ENCODE assay signal across 31 mouse cellular contexts in genomic region chr5:129211385-129212031, GRCm38 (mm10).
DNase-seq lines count a peak whose midpoint lies in the region; ATAC-seq and TF ChIP-seq lines count a peak whose summit lies in the region.
"Had no signal": no experiment of that assay in that cellular context is flagged by ENCODE, and none has a peak within 500 bp of the region (broad histone marks: within the 10 kb centered on the region; RNA-seq: fewer than 3 reads in every experiment).

No protein-coding gene starts in this region.

- no peak for TF ChIP-seq POLR2A in brain, embryonic 14.5 days (IDR thresholded peaks at IDR 0.05; ENCODE audit: borderline replicate concordance, extremely low read depth, insufficient read depth, insufficient read length, poor library complexity, severe bottlenecking)
- TF ChIP-seq POLR2A in cerebellum, adult 2 months (IDR thresholded peaks at IDR 0.05; ENCODE audit: borderline replicate concordance, insufficient read depth, low read length) = no peak

- no peak overlapping the region for H3K4me2 ChIP-seq in forebrain, postnatal 0 days (ENCODE audit: low read depth)
- H3K4me2 ChIP-seq in forebrain, embryonic 16.5 days (ENCODE audit: low read length) = no peak overlapping the region
- H3K4me2 ChIP-seq in midbrain, embryonic 14.5 days (ENCODE audit: low read length) = peak overlapping the region; percentile 5; the same call in 1 of the 2 replicates
- H3K4me2 ChIP-seq in midbrain, embryonic 13.5 days (replicated peaks) = no peak overlapping the region
- H3K4me2 ChIP-seq in hindbrain, embryonic 16.5 days (ENCODE audit: low read length) = no peak overlapping the region
- H3K4me2 ChIP-seq: embryonic facial prominence, embryonic 15.5 days; heart, embryonic 12.5 days; liver, embryonic 15.5 days; lung, embryonic 15.5 days had no signal

- H3K9ac ChIP-seq in forebrain, postnatal 0 days = no peak overlapping the region
- no peak overlapping the region for H3K9ac ChIP-seq in forebrain, embryonic 16.5 days (replicated peaks; ENCODE audit: low read depth, low read length)
- H3K9ac ChIP-seq in midbrain, embryonic 14.5 days (replicated peaks; ENCODE audit: low read length) = no peak overlapping the region
- H3K9ac ChIP-seq in midbrain, embryonic 13.5 days (replicated peaks) = no peak overlapping the region
- no peak overlapping the region for H3K9ac ChIP-seq in hindbrain, embryonic 16.5 days (ENCODE audit: low read depth, low read length)
- H3K9ac ChIP-seq: embryonic facial prominence, embryonic 15.5 days; heart, embryonic 12.5 days; liver, embryonic 15.5 days; lung, embryonic 15.5 days had no signal

- no peaks in the 10 kb centered on the region for H3K36me3 ChIP-seq in forebrain, postnatal 0 days (ENCODE audit: insufficient read depth)
- H3K36me3 ChIP-seq in forebrain, embryonic 16.5 days (ENCODE audit: control insufficient read depth, insufficient read depth) = no peaks in the 10 kb centered on the region
- no peaks in the 10 kb centered on the region for H3K36me3 ChIP-seq in midbrain, embryonic 14.5 days (ENCODE audit: control insufficient read depth, insufficient read depth, low read length)
- H3K36me3 ChIP-seq in midbrain, embryonic 13.5 days = no peaks in the 10 kb centered on the region
- H3K36me3 ChIP-seq in hindbrain, embryonic 16.5 days (ENCODE audit: control insufficient read depth, insufficient read depth, low read length) = no peaks in the 10 kb centered on the region
- H3K36me3 ChIP-seq: embryonic facial prominence, embryonic 15.5 days; G1E; heart, embryonic 12.5 days; limb, embryonic 10.5 days; liver, embryonic 15.5 days; lung, embryonic 15.5 days had no signal

- peak; percentile 22 for DNase-seq in forebrain, postnatal 0 days
- peak; percentile 53 for DNase-seq in midbrain, embryonic 14.5 days
- peak; percentile 63 for DNase-seq in brain, embryonic 14.5 days (ENCODE audit: low read depth)
- no peak for DNase-seq in cerebellum, adult 2 months
- no peak for DNase-seq in MN1 (ENCODE audit: low spot score)
- DNase-seq: adrenal gland, adult 8-10 months; B cell, adult 2 months; cerebellum, adult 8-10 months; cerebellum, postnatal 36 days; embryo, embryonic 11 days; gastrocnemius, postnatal 14 days; heart, adult 11 months; heart, postnatal 10 days; kidney, postnatal 10 days; liver; right cerebral cortex, adult 18-20 months; right cerebral cortex, postnatal 4 days; thymus, postnatal 14 days had no signal

- no peak overlapping the region for H3K4me3 ChIP-seq in forebrain, postnatal 0 days (ENCODE audit: low read depth, low read length)
- H3K4me3 ChIP-seq in forebrain, embryonic 16.5 days (replicated peaks; ENCODE audit: low read length) = no peak overlapping the region
- no peak overlapping the region for H3K4me3 ChIP-seq in midbrain, embryonic 14.5 days (replicated peaks; ENCODE audit: low read depth, low read length)
- no peak overlapping the region for H3K4me3 ChIP-seq in midbrain, embryonic 13.5 days (replicated peaks)
- no peak overlapping the region for H3K4me3 ChIP-seq in hindbrain, embryonic 16.5 days (ENCODE audit: low read length)
- no peak overlapping the region for H3K4me3 ChIP-seq in cerebellum, adult 2 months (replicated peaks; ENCODE audit: insufficient read depth, low read depth, low read length)
- H3K4me3 ChIP-seq: embryonic facial prominence, embryonic 15.5 days; heart, embryonic 12.5 days; layer of hippocampus, adult 2 months; limb, embryonic 10.5 days; liver, embryonic 15.5 days; lung, embryonic 15.5 days had no signal

- peaks cover 4% of the 10 kb centered on the region; the same call in 1 of the 2 replicates for H3K4me1 ChIP-seq in forebrain, postnatal 0 days (ENCODE audit: insufficient read depth)
- H3K4me1 ChIP-seq in forebrain, embryonic 16.5 days (replicated peaks; ENCODE audit: control insufficient read depth, insufficient read depth, low read length) = peaks cover 4% of the 10 kb centered on the region; the same call in 1 of the 2 replicates
- H3K4me1 ChIP-seq in midbrain, embryonic 14.5 days (ENCODE audit: control insufficient read depth, insufficient read depth, low read length) = peaks cover 11% of the 10 kb centered on the region; the same call in 1 of the 2 replicates
- H3K4me1 ChIP-seq in midbrain, embryonic 13.5 days (replicated peaks) = peaks cover 29% of the 10 kb centered on the region
- peaks cover 8% of the 10 kb centered on the region for H3K4me1 ChIP-seq in hindbrain, embryonic 16.5 days (ENCODE audit: control insufficient read depth, insufficient read depth, low read depth, low read length)
- no peaks in the 10 kb centered on the region for H3K4me1 ChIP-seq in cerebellum, adult 2 months (ENCODE audit: control insufficient read depth, insufficient read depth, low read length)
- H3K4me1 ChIP-seq: embryonic facial prominence, embryonic 15.5 days; heart, embryonic 12.5 days; liver, embryonic 15.5 days; lung, embryonic 15.5 days had no signal

- no peaks in the 10 kb centered on the region for H3K9me3 ChIP-seq in forebrain, postnatal 0 days (ENCODE audit: low read length)
- no peaks in the 10 kb centered on the region for H3K9me3 ChIP-seq in forebrain, embryonic 16.5 days (ENCODE audit: control insufficient read depth, low read length)
- H3K9me3 ChIP-seq in midbrain, embryonic 14.5 days (ENCODE audit: control insufficient read depth, low read length) = no peaks in the 10 kb centered on the region
- H3K9me3 ChIP-seq in midbrain, embryonic 13.5 days = no peaks in the 10 kb centered on the region
- H3K9me3 ChIP-seq in hindbrain, embryonic 16.5 days (ENCODE audit: control insufficient read depth, low read length) = no peaks in the 10 kb centered on the region
- H3K9me3 ChIP-seq: embryonic facial prominence, embryonic 15.5 days; heart, embryonic 12.5 days; limb, embryonic 10.5 days; liver, embryonic 15.5 days; lung, embryonic 15.5 days had no signal

- no peak for ATAC-seq in forebrain, postnatal 0 days
- ATAC-seq in forebrain, embryonic 16.5 days = no peak; the same call in 1 of the 2 replicates
- no peak for ATAC-seq in midbrain, embryonic 14.5 days (ENCODE audit: low FRiP score, low TSS enrichment)
- no peak for ATAC-seq in midbrain, embryonic 13.5 days
- ATAC-seq in hindbrain, embryonic 16.5 days = no peak
- ATAC-seq: intestine, postnatal 0 days had no signal

- H3K27ac ChIP-seq in forebrain, postnatal 0 days (ENCODE audit: low read depth, low read length) = no peak overlapping the region
- no peak overlapping the region for H3K27ac ChIP-seq in forebrain, embryonic 16.5 days (ENCODE audit: low read length)
- peak overlapping the region; percentile 32; the same call in 1 of the 2 replicates for H3K27ac ChIP-seq in midbrain, embryonic 14.5 days (replicated peaks; ENCODE audit: low read depth, low read length)
- H3K27ac ChIP-seq in midbrain, embryonic 13.5 days = no peak overlapping the region
- 0 out of 2 replicates have a peak overlapping the region, but pooled peaks have one; percentile 48 for H3K27ac ChIP-seq in hindbrain, embryonic 16.5 days (ENCODE audit: low read depth, low read length)
- no peak overlapping the region for H3K27ac ChIP-seq in cerebellum, adult 2 months (ENCODE audit: insufficient read depth, low read length)
- H3K27ac ChIP-seq: embryonic facial prominence, embryonic 15.5 days; layer of hippocampus, adult 2 months; limb, embryonic 10.5 days; liver, embryonic 15.5 days; lung, embryonic 15.5 days; macrophage had no signal

- no peaks in the 10 kb centered on the region; the same call in 1 of the 2 replicates for H3K27me3 ChIP-seq in forebrain, postnatal 0 days (ENCODE audit: insufficient read depth, low read length)
- H3K27me3 ChIP-seq in forebrain, embryonic 16.5 days (replicated peaks; ENCODE audit: control insufficient read depth, insufficient read depth, low read length) = no peaks in the 10 kb centered on the region
- H3K27me3 ChIP-seq in midbrain, embryonic 14.5 days (ENCODE audit: control insufficient read depth, insufficient read depth, low read length) = no peaks in the 10 kb centered on the region
- H3K27me3 ChIP-seq in midbrain, embryonic 13.5 days = 0 out of 2 replicates have a peak, but pooled peaks cover 6% of the 10 kb centered on the region
- 0 out of 2 replicates have a peak, but pooled peaks cover 2% of the 10 kb centered on the region for H3K27me3 ChIP-seq in hindbrain, embryonic 16.5 days (replicated peaks; ENCODE audit: control insufficient read depth, insufficient read depth, low read length)
- no peaks in the 10 kb centered on the region; the same call in 1 of the 2 replicates for H3K27me3 ChIP-seq in cerebellum, adult 2 months (ENCODE audit: control insufficient read depth, insufficient read depth, low read length)
- H3K27me3 ChIP-seq: CH12.LX; embryonic facial prominence, embryonic 15.5 days; liver, embryonic 15.5 days; lung, embryonic 15.5 days had no signal

- 36% methylated on average over 14 of the region's 14 CpGs for WGBS in forebrain, postnatal 0 days
- 39% methylated on average over 14 of the region's 14 CpGs for WGBS in forebrain, embryonic 16.5 days
- 40% methylated on average over 14 of the region's 14 CpGs for WGBS in midbrain, embryonic 14.5 days
- WGBS in midbrain, embryonic 13.5 days = 45% methylated on average over 14 of the region's 14 CpGs
- 43% methylated on average over 14 of the region's 14 CpGs for WGBS in hindbrain, embryonic 16.5 days
- WGBS in cerebellum, adult 2 months = 35% methylated on average over 14 of the region's 14 CpGs

- no peak for TF ChIP-seq CTCF in forebrain, postnatal 0 days (IDR thresholded peaks at IDR 0.05; ENCODE audit: low read depth)
- no peak for TF ChIP-seq CTCF in brain, embryonic 14.5 days (IDR thresholded peaks at IDR 0.05; ENCODE audit: borderline replicate concordance, extremely low read depth, insufficient read depth, insufficient read length)
- no peak for TF ChIP-seq CTCF in cerebellum, adult 2 months (IDR thresholded peaks at IDR 0.05; ENCODE audit: borderline replicate concordance, insufficient read depth, low read depth, low read length)

Comparison
In these comparisons a context has a peak if more than half of its experiments do, and no peak if none do; other contexts are left out.
1. H3K27ac ChIP-seq: peak in midbrain, embryonic 14.5 days (single experiment) and hindbrain, embryonic 16.5 days (single experiment); none in forebrain, postnatal 0 days (single experiment), forebrain, embryonic 16.5 days (single experiment), midbrain, embryonic 13.5 days (single experiment) and cerebellum, adult 2 months (single experiment).
2. DNase-seq: peak in forebrain, postnatal 0 days (single experiment), midbrain, embryonic 14.5 days (single experiment) and brain, embryonic 14.5 days (single experiment); none in cerebellum, adult 2 months (0 of 2) and MN1 (single experiment).